Mouse (Mus musculus): ENCODE measurements at regions not wholly inside any gene's neighbourhood (a gene's known extent, or its start where the extent isn't known, plus 50 kb on each side); places are given as distances from the start of the nearest gene placed in this dataset.

GRCm38 (mm10) chr2:9759389-9760104 is 121.5 kb upstream of the 4930412O13Rik start:
- TF ChIP-seq CTCF (IDR thresholded peaks at IDR 0.05) (no peak), POLR2A (IDR thresholded peaks at IDR 0.05; ENCODE audit: insufficient read depth, low read depth, low read length) (no peak)

Data from heart, adult 2 months (tissue).